Mouse (Mus musculus) cortical plate, adult 2 months (tissue): ENCODE data around the gene Myo1f. TPM values are rescaled to one million over a fixed set of nuclear protein-coding genes. Genes with fewer than 3 reads are reported as not detected.

Source experiments
- H3K27ac ChIP-seq: fragments of 200-500 bp; 2 replicates; pipeline ENCODE4 v1.5.1; 2012; ENCODE audit warnings: low read length, control low read depth, inconsistent platforms; ENCODE audit not compliant: insufficient read depth
- H3K4me1 ChIP-seq: fragments of 200-500 bp; 2 replicates; pipeline ENCODE4 v1.6.1; 2011; ENCODE audit warnings: low read length; ENCODE audit not compliant: control insufficient read depth, insufficient read depth
- H3K4me3 ChIP-seq: fragments of 200-500 bp; 2 replicates; pipeline ENCODE4 v1.5.1; 2011; ENCODE audit warnings: mild to moderate bottlenecking, low read length, control low read depth; ENCODE audit not compliant: insufficient read depth
- CTCF ChIP-seq: fragments of 200-500 bp; IDR thresholded peaks from 2 replicates; pipeline ENCODE4 v1.5.1; 2011; ENCODE audit warnings: mild to moderate bottlenecking, control low read depth, low read length; ENCODE audit not compliant: insufficient read depth; ENCODE audit errors: extremely low read depth
- POLR2A ChIP-seq: fragments of 200-500 bp; IDR thresholded peaks from 2 replicates; pipeline ENCODE4 v1.6.1; 2011; ENCODE audit warnings: mild to moderate bottlenecking, low read length, control low read depth; ENCODE audit not compliant: insufficient read depth; ENCODE audit errors: extremely low read depth
- polyA plus RNA-seq: library from polyadenylated mRNA; depleted of rRNA; stranded (reverse); fragments of >200 nt; gene quantifications from 2 replicates; pipeline ENCODE4 v1.2.3, GENCODE M21; 2012; rRNA removed

Myo1f gene
- 2.4 and 2.5 TPM in 2 replicates for polyA plus RNA-seq

GRCm38 (mm10) chr17:33555223-33555855 lies at the start of gene Myo1f:
Gene Myo1f (plus strand): TSS chr17:33555707.
- Histone ChIP-seq H3K4me1 (no peaks in the 10 kb centered on the region), H3K27ac (no peak within 1 kb of the TSS), H3K4me3 (no peak within 1 kb of the TSS)
- TF ChIP-seq POLR2A (no peak), CTCF (no peak)

- TF ChIP-seq POLR2A (no peak), CTCF (no peak)
These were observed 47.1 kb upstream of the Myo1f start for GRCm38 (mm10) chr17:33508386-33508785.

GRCm38 (mm10) chr17:33510172-33510571 lies 45.3 kb upstream of the Myo1f start:
- Histone ChIP-seq H3K27ac (no peak overlapping the region), H3K4me3 (no peak overlapping the region), H3K4me1 (no peaks in the 10 kb centered on the region)
- TF ChIP-seq CTCF: no peak
- no peak for TF ChIP-seq POLR2A

More at GRCm38 (mm10) chr17:33508386-33508785, 47.1 kb upstream of the Myo1f start:
- Histone ChIP-seq H3K4me3 (no peak overlapping the region), H3K4me1 (no peaks in the 10 kb centered on the region), H3K27ac (no peak overlapping the region)

- Histone ChIP-seq H3K4me3 (no peak overlapping the region), H3K27ac (no peak overlapping the region), H3K4me1 (no peaks in the 10 kb centered on the region)
- TF ChIP-seq CTCF (no peak), POLR2A (no peak)
These were observed 42.8 kb upstream of the Myo1f start for GRCm38 (mm10) chr17:33512441-33513415.

- no peak overlapping the region for H3K27ac ChIP-seq
- TF ChIP-seq CTCF (no peak), POLR2A (no peak)
- H3K4me3 ChIP-seq: no peak overlapping the region
- no peaks in the 10 kb centered on the region for H3K4me1 ChIP-seq
These were observed 41.6 kb upstream of the Myo1f start for GRCm38 (mm10) chr17:33513874-33514273.

- Histone ChIP-seq H3K4me1 (peaks cover 2% of the 10 kb centered on the region; the same call in 1 of the 2 replicates), H3K27ac (no peak overlapping the region), H3K4me3 (no peak overlapping the region)
- no peak for TF ChIP-seq CTCF
- no peak for TF ChIP-seq POLR2A
These were observed 35.1 kb upstream of the Myo1f start for GRCm38 (mm10) chr17:33520366-33520765.

- Histone ChIP-seq H3K4me3 (peak overlapping the region; percentile 100), H3K4me1 (peaks cover 2% of the 10 kb centered on the region; the same call in 1 of the 2 replicates), H3K27ac (no peak overlapping the region)
- TF ChIP-seq POLR2A (no peak), CTCF (no peak)
These were observed 32.0 kb upstream of the Myo1f start for GRCm38 (mm10) chr17:33523431-33523917.

- H3K4me3 ChIP-seq: peak within 1 kb of the TSS; percentile 100
- TF ChIP-seq CTCF (no peak), POLR2A (peak; percentile 38; the same call in 1 of the 2 replicates)
These were observed 31.4 kb upstream of the Myo1f start, which contains the start of gene Adamts10 for GRCm38 (mm10) chr17:33523918-33524755. Gene Adamts10 (plus strand): TSS chr17:33524204.

More at GRCm38 (mm10) chr17:33523918-33524755, 31.4 kb upstream of the Myo1f start, which contains the start of gene Adamts10:
- peak within 1 kb of the TSS; percentile 87 for H3K27ac ChIP-seq
- H3K4me1 ChIP-seq: peaks cover 2% of the 10 kb centered on the region; the same call in 1 of the 2 replicates
